Mouse (Mus musculus) hindbrain, embryonic 15.5 days (tissue): ENCODE measurements around the gene Syncrip. TPM values are rescaled to one million over a fixed set of nuclear protein-coding genes. Genes with fewer than 3 reads are reported as not detected.
"Not testable (repeated sequence)": the region's sequence is repeated elsewhere in the genome, so short reads cannot be mapped to it uniquely, and the experiment has no call there.

Experiments used
- ATAC-seq: fragments of 200-750 bp; cut with Nextera tagmentation; 2 replicates; pipeline ENCODE4 v1.8.0; 2017; ENCODE audit warnings: low read depth, moderate number of reproducible peaks, moderate TSS enrichment; ENCODE audit not compliant: low FRiP score
- H3K27ac ChIP-seq: fragments of 300-500 bp; sonication (generic); replicated peaks from 2 replicates; pipeline ENCODE4 v1.5.1; 2015; ENCODE audit warnings: mild to moderate bottlenecking, inconsistent platforms
- H3K27me3 ChIP-seq: fragments of 300-500 bp; sonication (generic); 2 replicates; pipeline ENCODE4 v1.6.1; 2015; ENCODE audit warnings: control low read depth, inconsistent platforms
- H3K36me3 ChIP-seq: fragments of 300-500 bp; sonication (generic); 2 replicates; pipeline ENCODE4 v1.6.1; 2015; ENCODE audit warnings: control low read depth, inconsistent platforms
- H3K4me1 ChIP-seq: fragments of 300-500 bp; sonication (generic); replicated peaks from 2 replicates; pipeline ENCODE4 v1.6.1; 2015; ENCODE audit warnings: control low read depth, inconsistent platforms
- H3K4me2 ChIP-seq: fragments of 300-500 bp; sonication (generic); 2 replicates; pipeline ENCODE4 v1.6.1; 2015; ENCODE audit warnings: moderate library complexity, mild to moderate bottlenecking, inconsistent platforms
- H3K4me3 ChIP-seq: fragments of 300-500 bp; sonication (generic); 2 replicates; pipeline ENCODE4 v1.5.1; 2015; ENCODE audit warnings: mild to moderate bottlenecking, inconsistent platforms
- H3K9ac ChIP-seq: fragments of 300-500 bp; sonication (generic); 2 replicates; pipeline ENCODE4 v1.6.1; 2015; ENCODE audit warnings: inconsistent platforms
- H3K9me3 ChIP-seq: fragments of 300-500 bp; sonication (generic); 2 replicates; pipeline ENCODE4 v1.6.1; 2016; ENCODE audit warnings: control low read depth, inconsistent platforms
- WGBS: fragments of 180-500 bp; shearing (Covaris S2); methylation state at CpG from one replicate; pipeline ENCODE4 v1.1.7; 2015; 5-methylcytosine and 5-hydroxymethylcytosine counted together
- polyA plus RNA-seq: library from polyadenylated mRNA; unstranded; fragments of >200 nt; fragmentation: Nextera tagmentation; extraction: Ambion mirVana; gene quantifications from 2 replicates; pipeline ENCODE4 v1.2.1, GENCODE M21; 2015

Syncrip gene
- polyA plus RNA-seq, 1 experiment from 2014 or later = 71.2 TPM

GRCm38 (mm10) chr9:88481061-88481790 is 1.1 kb downstream of the Syncrip start:
- Histone ChIP-seq H3K36me3 (peaks cover 7% of the 10 kb centered on the region), H3K4me3 (peak overlapping the region; percentile 93), H3K27ac (peak overlapping the region; percentile 100), H3K4me2 (peak overlapping the region; percentile 64), H3K27me3 (no peaks in the 10 kb centered on the region), H3K4me1 (peaks cover 34% of the 10 kb centered on the region), H3K9ac (peak overlapping the region; percentile 98), H3K9me3 (no peaks in the 10 kb centered on the region)
- ATAC-seq = no peak
- under 1% methylated on average over 72 of the region's 78 CpGs for WGBS

- H3K9ac ChIP-seq = peak overlapping the region; percentile 11
- H3K4me1 ChIP-seq = peaks cover 34% of the 10 kb centered on the region
- H3K27me3 ChIP-seq = no peaks in the 10 kb centered on the region
- peak overlapping the region; percentile 93 for H3K4me3 ChIP-seq
- peaks cover 13% of the 10 kb centered on the region for H3K36me3 ChIP-seq
- no peaks in the 10 kb centered on the region for H3K9me3 ChIP-seq
- ATAC-seq = no peak
- no peak overlapping the region for H3K27ac ChIP-seq
- 5% methylated on average over 1 of the region's 1 CpGs for WGBS
- H3K4me2 ChIP-seq = peak overlapping the region; percentile 64
Observed at GRCm38 (mm10) chr9:88480120-88480519, 2.3 kb downstream of the Syncrip start.

- Histone ChIP-seq H3K27me3 (no peaks in the 10 kb centered on the region), H3K9me3 (no peaks in the 10 kb centered on the region), H3K4me1 (peaks cover 23% of the 10 kb centered on the region), H3K9ac (no peak overlapping the region), H3K4me3 (no peak overlapping the region), H3K4me2 (no peak overlapping the region), H3K36me3 (peaks cover 39% of the 10 kb centered on the region), H3K27ac (no peak overlapping the region)
- no peak for ATAC-seq
- 24% methylated on average over 1 of the region's 1 CpGs for WGBS
Observed at GRCm38 (mm10) chr9:88476138-88476537, 6.2 kb downstream of the Syncrip start.

- 96% methylated on average over 4 of the region's 4 CpGs for WGBS
- H3K4me3 ChIP-seq, H3K9me3 ChIP-seq, H3K9ac ChIP-seq, H3K27me3 ChIP-seq, ATAC-seq, H3K4me1 ChIP-seq, H3K27ac ChIP-seq, H3K4me2 ChIP-seq: not testable (repeated sequence)
- peaks cover 58% of the 10 kb centered on the region for H3K36me3 ChIP-seq
Observed at GRCm38 (mm10) chr9:88461017-88461416, 21.4 kb downstream of the Syncrip start.

GRCm38 (mm10) chr9:88439991-88440390 is 42.4 kb downstream of the Syncrip start:
- H3K4me3 ChIP-seq = 0 out of 2 replicates have a peak overlapping the region, but pooled peaks have one; percentile 4
- peak overlapping the region; percentile 90; the same call in 1 of the 2 replicates for H3K27ac ChIP-seq
- no peaks in the 10 kb centered on the region for H3K9me3 ChIP-seq
- H3K9ac ChIP-seq = no peak overlapping the region
- no peaks in the 10 kb centered on the region for H3K27me3 ChIP-seq
- no peak for ATAC-seq
- H3K36me3 ChIP-seq = peaks cover 5% of the 10 kb centered on the region; the same call in 1 of the 2 replicates
- peak overlapping the region; percentile 83 for H3K4me2 ChIP-seq
- H3K4me1 ChIP-seq = peaks cover 28% of the 10 kb centered on the region
- 27% methylated on average over 5 of the region's 5 CpGs for WGBS

GRCm38 (mm10) chr9:88439238-88439600 is 43.2 kb downstream of the Syncrip start:
- no peak for ATAC-seq
- peaks cover 28% of the 10 kb centered on the region for H3K4me1 ChIP-seq
- H3K27ac ChIP-seq = peak overlapping the region; percentile 90
- peak overlapping the region; percentile 89 for H3K4me3 ChIP-seq
- peak overlapping the region; percentile 83 for H3K4me2 ChIP-seq
- H3K36me3 ChIP-seq = no peaks in the 10 kb centered on the region
- no peaks in the 10 kb centered on the region for H3K9me3 ChIP-seq
- WGBS = under 1% methylated on average over 17 of the region's 17 CpGs
- H3K9ac ChIP-seq = peak overlapping the region; percentile 77
- H3K27me3 ChIP-seq = no peaks in the 10 kb centered on the region

- no peaks in the 10 kb centered on the region for H3K27me3 ChIP-seq
- H3K27ac ChIP-seq = peak within 1 kb of the TSS; percentile 90
- H3K4me1 ChIP-seq = peaks cover 28% of the 10 kb centered on the region
- peak within 1 kb of the TSS; percentile 77 for H3K9ac ChIP-seq
- no peaks in the 10 kb centered on the region for H3K9me3 ChIP-seq
- H3K36me3 ChIP-seq = no peaks in the 10 kb centered on the region
- H3K4me2 ChIP-seq = peak within 1 kb of the TSS; percentile 83
- ATAC-seq = peak; percentile 99
- WGBS = under 1% methylated on average over 60 of the region's 62 CpGs
- peak within 1 kb of the TSS; percentile 89 for H3K4me3 ChIP-seq
Observed at GRCm38 (mm10) chr9:88438555-88439237, 43.7 kb downstream of the Syncrip start, which contains the start of gene Snx14. Gene Snx14 (minus strand): TSS chr9:88438958.

- ATAC-seq = no peak; the same call in 1 of the 2 replicates
- Histone ChIP-seq H3K36me3 (no peaks in the 10 kb centered on the region), H3K9ac (peak overlapping the region; percentile 77), H3K9me3 (no peaks in the 10 kb centered on the region), H3K4me1 (peaks cover 28% of the 10 kb centered on the region), H3K27me3 (no peaks in the 10 kb centered on the region), H3K4me2 (peak overlapping the region; percentile 83), H3K27ac (peak overlapping the region; percentile 90), H3K4me3 (peak overlapping the region; percentile 89)
- 1% methylated on average over 15 of the region's 15 CpGs for WGBS
Observed at GRCm38 (mm10) chr9:88438237-88438554, 44.2 kb downstream of the Syncrip start.

- ATAC-seq = no peak
- 54% methylated on average over 10 of the region's 10 CpGs for WGBS
- Histone ChIP-seq H3K27me3 (no peaks in the 10 kb centered on the region), H3K9ac (peak overlapping the region; percentile 77), H3K9me3 (no peaks in the 10 kb centered on the region), H3K27ac (peak overlapping the region; percentile 90), H3K36me3 (no peaks in the 10 kb centered on the region), H3K4me2 (peak overlapping the region; percentile 83), H3K4me3 (peak overlapping the region; percentile 89), H3K4me1 (peaks cover 28% of the 10 kb centered on the region)
Observed at GRCm38 (mm10) chr9:88437342-88438236, 44.8 kb downstream of the Syncrip start.

- no peak overlapping the region for H3K4me2 ChIP-seq
- no peaks in the 10 kb centered on the region for H3K4me1 ChIP-seq
- peaks cover 11% of the 10 kb centered on the region for H3K36me3 ChIP-seq
- ATAC-seq = no peak
- no peak overlapping the region for H3K9ac ChIP-seq
- WGBS = 94% methylated on average over 2 of the region's 2 CpGs
- no peaks in the 10 kb centered on the region for H3K9me3 ChIP-seq
- no peak overlapping the region for H3K27ac ChIP-seq
- H3K27me3 ChIP-seq = no peaks in the 10 kb centered on the region
- no peak overlapping the region for H3K4me3 ChIP-seq
Observed at GRCm38 (mm10) chr9:88424356-88424755, 58.0 kb downstream of the Syncrip start.

- Histone ChIP-seq H3K4me1 (no peaks in the 10 kb centered on the region), H3K4me2 (no peak overlapping the region), H3K27ac (no peak overlapping the region), H3K4me3 (no peak overlapping the region), H3K27me3 (no peaks in the 10 kb centered on the region), H3K9me3 (no peaks in the 10 kb centered on the region), H3K9ac (no peak overlapping the region), H3K36me3 (peaks cover 25% of the 10 kb centered on the region)
- ATAC-seq = no peak
- 98% methylated on average over 4 of the region's 4 CpGs for WGBS
Observed at GRCm38 (mm10) chr9:88422428-88422827, 59.9 kb downstream of the Syncrip start.
